Mouse (Mus musculus): ENCODE measurements at regions not wholly inside any gene's neighbourhood (a gene's known extent, or its start where the extent isn't known, plus 50 kb on each side); places are given as distances from the start of the nearest gene placed in this dataset.

- TF ChIP-seq POLR2A (IDR thresholded peaks at IDR 0.05; ENCODE audit: low read depth, low read length), result no peak
- TF ChIP-seq CTCF (IDR thresholded peaks at IDR 0.05; ENCODE audit: extremely low read depth, insufficient read depth, insufficient read length, insufficient replicate concordance), result no peak
Measured at GRCm38 (mm10) chr13:97360551-97360950, 119.6 kb downstream of the Enc1 start.
